Mouse (Mus musculus): Measurements from ENCODE around the gene Zfp827. TPM values are rescaled to one million over a fixed set of nuclear protein-coding genes. Genes with fewer than 3 reads are reported as not detected.

The Zfp827 gene
- polyA plus RNA-seq, 1 experiment, result 0.16 TPM

GRCm38 (mm10) chr8:79224363-79224762 is 196.1 kb downstream of the Zfp827 start:
- no peak overlapping the region for H3K27ac ChIP-seq (ENCODE audit: insufficient read depth, low read depth, low read length)
- peaks cover 9% of the 10 kb centered on the region for H3K4me1 ChIP-seq (ENCODE audit: control insufficient read depth, insufficient read depth, low read length)
- H3K4me3 ChIP-seq (ENCODE audit: insufficient read depth, low read length), result no peak overlapping the region
- no peak for TF ChIP-seq CTCF (IDR thresholded peaks at IDR 0.05; ENCODE audit: low read depth, low read length)
- no peak for TF ChIP-seq POLR2A (IDR thresholded peaks at IDR 0.05; ENCODE audit: borderline replicate concordance, low read depth, low read length)

- Histone ChIP-seq H3K4me3 (ENCODE audit: insufficient read depth, low read length) (peak overlapping the region; percentile 50), H3K4me1 (ENCODE audit: control insufficient read depth, insufficient read depth, low read length) (peaks cover 9% of the 10 kb centered on the region), H3K27ac (ENCODE audit: insufficient read depth, low read depth, low read length) (peak overlapping the region; percentile 91)
- TF ChIP-seq POLR2A (IDR thresholded peaks at IDR 0.05; ENCODE audit: borderline replicate concordance, low read depth, low read length), result no peak
- no peak for TF ChIP-seq CTCF (IDR thresholded peaks at IDR 0.05; ENCODE audit: low read depth, low read length)
Observed at GRCm38 (mm10) chr8:79225586-79225985, 197.3 kb downstream of the Zfp827 start.

DNA sequence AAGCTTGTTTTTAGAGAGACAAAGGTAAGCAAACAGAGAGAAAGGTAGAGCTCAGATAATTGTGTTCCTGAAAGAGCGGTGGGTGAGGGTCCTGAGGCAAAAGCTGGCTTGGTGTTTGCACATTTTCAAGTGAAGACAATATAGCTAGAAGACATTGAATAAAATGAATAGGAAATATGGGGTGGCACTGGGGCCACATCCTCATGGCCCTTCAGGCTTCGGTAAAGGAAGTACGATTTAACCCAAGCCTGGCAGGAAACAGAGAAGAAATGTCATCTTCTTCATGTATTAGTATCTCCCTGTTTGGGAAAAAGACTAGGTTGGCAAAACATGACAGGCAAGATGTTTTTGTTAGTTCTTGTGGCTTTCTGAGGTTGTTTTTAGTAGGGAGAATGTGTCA is 197.8 kb downstream of the Zfp827 start:
- no peak for TF ChIP-seq CTCF (IDR thresholded peaks at IDR 0.05; ENCODE audit: low read depth, low read length)
- no peak for TF ChIP-seq POLR2A (IDR thresholded peaks at IDR 0.05; ENCODE audit: borderline replicate concordance, low read depth, low read length)
- Histone ChIP-seq H3K4me3 (ENCODE audit: insufficient read depth, low read length) (peak overlapping the region; percentile 50), H3K27ac (ENCODE audit: insufficient read depth, low read depth, low read length) (peak overlapping the region; percentile 91), H3K4me1 (ENCODE audit: control insufficient read depth, insufficient read depth, low read length) (peaks cover 9% of the 10 kb centered on the region)

DNA sequence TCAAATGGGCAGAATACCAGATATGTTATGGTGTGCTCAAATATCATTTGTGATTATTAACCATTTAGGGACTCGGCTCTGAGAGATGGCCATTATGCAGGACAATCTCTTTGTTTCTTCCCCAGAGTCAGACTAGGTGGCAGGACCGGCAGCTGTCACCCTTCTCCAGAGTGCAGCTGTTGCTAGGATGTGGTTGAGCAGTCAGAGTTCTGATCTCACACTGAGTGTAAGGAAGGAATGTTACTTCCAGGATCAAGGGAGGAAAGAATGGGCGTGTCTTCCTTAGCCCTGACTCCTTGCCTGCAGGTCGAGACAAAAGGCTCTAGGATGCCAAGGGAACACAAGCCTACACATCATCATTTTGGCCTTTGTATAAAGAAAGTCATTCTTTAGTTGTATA is 199.0 kb downstream of the Zfp827 start:
- Histone ChIP-seq H3K4me3 (ENCODE audit: insufficient read depth, low read length) (no peak overlapping the region), H3K27ac (ENCODE audit: insufficient read depth, low read depth, low read length) (no peak overlapping the region), H3K4me1 (ENCODE audit: control insufficient read depth, insufficient read depth, low read length) (peaks cover 9% of the 10 kb centered on the region)
- TF ChIP-seq POLR2A (IDR thresholded peaks at IDR 0.05; ENCODE audit: borderline replicate concordance, low read depth, low read length) (no peak), CTCF (IDR thresholded peaks at IDR 0.05; ENCODE audit: low read depth, low read length) (no peak)

- H3K4me1 ChIP-seq (ENCODE audit: control insufficient read depth, insufficient read depth, low read length), result peaks cover 9% of the 10 kb centered on the region
Observed at GRCm38 (mm10) chr8:79227916-79228315, 199.7 kb downstream of the Zfp827 start.

GRCm38 (mm10) chr8:79229266-79229888 is 201.1 kb downstream of the Zfp827 start:
- Histone ChIP-seq H3K27ac (ENCODE audit: insufficient read depth, low read depth, low read length) (no peak overlapping the region), H3K4me3 (ENCODE audit: insufficient read depth, low read length) (no peak overlapping the region), H3K4me1 (ENCODE audit: control insufficient read depth, insufficient read depth, low read length) (peaks cover 9% of the 10 kb centered on the region)
- TF ChIP-seq CTCF (IDR thresholded peaks at IDR 0.05; ENCODE audit: low read depth, low read length), result no peak
- TF ChIP-seq POLR2A (IDR thresholded peaks at IDR 0.05; ENCODE audit: borderline replicate concordance, low read depth, low read length), result no peak

More at GRCm38 (mm10) chr8:79227916-79228315, 199.7 kb downstream of the Zfp827 start:
- no peak overlapping the region for H3K4me3 ChIP-seq (ENCODE audit: insufficient read depth, low read length)
- TF ChIP-seq POLR2A (IDR thresholded peaks at IDR 0.05; ENCODE audit: borderline replicate concordance, low read depth, low read length) (no peak), CTCF (IDR thresholded peaks at IDR 0.05; ENCODE audit: low read depth, low read length) (no peak)
- no peak overlapping the region for H3K27ac ChIP-seq (ENCODE audit: insufficient read depth, low read depth, low read length)

- Histone ChIP-seq H3K4me3 (ENCODE audit: insufficient read depth, low read length) (no peak overlapping the region), H3K27ac (ENCODE audit: insufficient read depth, low read depth, low read length) (no peak overlapping the region), H3K4me1 (ENCODE audit: control insufficient read depth, insufficient read depth, low read length) (peaks cover 11% of the 10 kb centered on the region)
- no peak for TF ChIP-seq CTCF (IDR thresholded peaks at IDR 0.05; ENCODE audit: low read depth, low read length)
- no peak for TF ChIP-seq POLR2A (IDR thresholded peaks at IDR 0.05; ENCODE audit: borderline replicate concordance, low read depth, low read length)
Observed at GRCm38 (mm10) chr8:79239320-79239719, 211.1 kb downstream of the Zfp827 start.

GRCm38 (mm10) chr8:79239996-79240395 is 211.8 kb downstream of the Zfp827 start:
- H3K4me3 ChIP-seq (ENCODE audit: insufficient read depth, low read length), result no peak overlapping the region
- H3K27ac ChIP-seq (ENCODE audit: insufficient read depth, low read depth, low read length), result no peak overlapping the region
- peaks cover 11% of the 10 kb centered on the region for H3K4me1 ChIP-seq (ENCODE audit: control insufficient read depth, insufficient read depth, low read length)
- TF ChIP-seq CTCF (IDR thresholded peaks at IDR 0.05; ENCODE audit: low read depth, low read length) (no peak), POLR2A (IDR thresholded peaks at IDR 0.05; ENCODE audit: borderline replicate concordance, low read depth, low read length) (no peak)

Other genes with a start within 250 kb of the Zfp827 start
- gene Lsm6, start 207.3 kb upstream of the Zfp827 start, polyA plus RNA-seq (2012; ENCODE audit: insufficient read depth, insufficient read length, missing spikeins), result 37.2 and 39.7 TPM in 2 replicates
- gene 1700011L22Rik, start 220.1 kb downstream of the Zfp827 start, polyA plus RNA-seq (2012; ENCODE audit: insufficient read depth, insufficient read length, missing spikeins), result not detected in 2 replicates

Measured in bone marrow macrophage, adult 2 months (primary cell).